Mouse (Mus musculus) large intestine, adult 2 months (tissue): Measurements from ENCODE around the gene Ptges3. TPM values are rescaled to one million over a fixed set of nuclear protein-coding genes. Genes with fewer than 3 reads are reported as not detected.

Experiments used
- polyA plus RNA-seq: library from polyadenylated mRNA; depleted of rRNA; stranded (reverse); fragments of >200 nt; gene quantifications from 2 replicates; pipeline ENCODE4 v1.2.3, GENCODE M21; 2012; rRNA removed

Ptges3 gene
- polyA plus RNA-seq, 1 experiment: 23.0 TPM

Other genes starting within 250 kb of the Ptges3 start
- gene Rdh19, start 209.0 kb upstream of the Ptges3 start, polyA plus RNA-seq: not detected in 2 replicates
- gene Rdh16f2, start 192.5 kb upstream of the Ptges3 start, polyA plus RNA-seq: 0.68 and 2.2 TPM in 2 replicates
- 4.1 and 38.5 TPM in 2 replicates for gene Rdh7, start 170.1 kb upstream of the Ptges3 start, polyA plus RNA-seq
- gene Sdr9c7, start 160.4 kb upstream of the Ptges3 start, polyA plus RNA-seq: 0.04 and 0.19 TPM in 2 replicates
- gene Hsd17b6, start 51.3 kb upstream of the Ptges3 start, polyA plus RNA-seq: 3.7 and 60.7 TPM in 2 replicates
- 6.6 and 8.8 TPM in 2 replicates for gene Prim1, start 43.8 kb upstream of the Ptges3 start, polyA plus RNA-seq
- 170 and 205 TPM in 2 replicates for gene Naca, start 23.4 kb upstream of the Ptges3 start, polyA plus RNA-seq
- gene Atp5b, start 24.3 kb downstream of the Ptges3 start, polyA plus RNA-seq: 3,352 and 4,281 TPM in 2 replicates
- gene Baz2a, start 32.6 kb downstream of the Ptges3 start, polyA plus RNA-seq: 22.7 and 36.6 TPM in 2 replicates
- gene Rbms2, start 121.3 kb downstream of the Ptges3 start, polyA plus RNA-seq: 33.1 and 43.2 TPM in 2 replicates
- gene Gls2, start 135.5 kb downstream of the Ptges3 start, polyA plus RNA-seq: 2.0 and 3.3 TPM in 2 replicates
- 17.7 and 20.9 TPM in 2 replicates for gene Spryd4, start 152.9 kb downstream of the Ptges3 start, polyA plus RNA-seq
- not detected in 2 replicates for gene Mip, start 166.9 kb downstream of the Ptges3 start, polyA plus RNA-seq
- 5.7 TPM in 2 replicates for gene Timeless, start 173.1 kb downstream of the Ptges3 start, polyA plus RNA-seq
- gene Apon, start 195.1 kb downstream of the Ptges3 start, polyA plus RNA-seq: 0.11 and 0.12 TPM in 2 replicates
- gene Apof, start 209.7 kb downstream of the Ptges3 start, polyA plus RNA-seq: 0.08 and 0.16 TPM in 2 replicates
- gene Stat2, start 211.6 kb downstream of the Ptges3 start, polyA plus RNA-seq: 18.9 and 36.4 TPM in 2 replicates
- 0.12 TPM in 1 of 2 replicates, not detected in the other for gene Il23a, start 239.8 kb downstream of the Ptges3 start, polyA plus RNA-seq
- gene Pan2, start 244.4 kb downstream of the Ptges3 start, polyA plus RNA-seq: 16.7 and 28.0 TPM in 2 replicates